In genomic region chr5:5638496-5638895, GRCm38 (mm10) we compare ENCODE assay signal across 26 mouse cellular contexts. TPM values are rescaled to one million over a fixed set of nuclear protein-coding genes. Genes with fewer than 3 reads are reported as not detected.
"Had no signal": no experiment of that assay in that cellular context is flagged by ENCODE, and none has a peak within 500 bp of the region (broad histone marks: within the 10 kb centered on the region; RNA-seq: fewer than 3 reads in every experiment).

No protein-coding gene starts in this region.

- H3K27me3 ChIP-seq: embryonic facial prominence, embryonic 12.5 days; embryonic facial prominence, embryonic 13.5 days; embryonic facial prominence, embryonic 15.5 days; forebrain, embryonic 12.5 days; forebrain, embryonic 13.5 days; forebrain, embryonic 15.5 days had no signal

- DNase-seq: cerebellum, adult 9-11 months; cerebellum, postnatal 10 days; cerebellum, postnatal 14 days; cerebellum, postnatal 25 days; cerebellum, postnatal 36 days; embryo, embryonic 11 days; forebrain, postnatal 0 days; gastrocnemius, adult 2 months; gastrocnemius, postnatal 10 days; gastrocnemius, postnatal 14 days; gastrocnemius, postnatal 25 days; gastrocnemius, postnatal 36 days; heart, adult 11 months; heart, adult 2 months had no signal

- H3K27ac ChIP-seq: embryonic facial prominence, embryonic 10.5 days; embryonic facial prominence, embryonic 12.5 days; embryonic facial prominence, embryonic 13.5 days; embryonic facial prominence, embryonic 15.5 days; forebrain, embryonic 10.5 days; forebrain, embryonic 12.5 days; forebrain, embryonic 13.5 days; forebrain, embryonic 15.5 days; gastrocnemius, adult 2 months; heart, adult 2 months; heart, embryonic 10.5 days had no signal

- H3K4me3 ChIP-seq: embryonic facial prominence, embryonic 10.5 days; embryonic facial prominence, embryonic 12.5 days; embryonic facial prominence, embryonic 13.5 days; embryonic facial prominence, embryonic 15.5 days; erythroblast, embryonic 14.5 days; forebrain, embryonic 10.5 days; forebrain, embryonic 12.5 days; forebrain, embryonic 13.5 days; forebrain, embryonic 15.5 days; gastrocnemius, adult 2 months; heart, adult 2 months; heart, embryonic 10.5 days had no signal

- H3K9ac ChIP-seq: embryonic facial prominence, embryonic 12.5 days; embryonic facial prominence, embryonic 13.5 days; embryonic facial prominence, embryonic 15.5 days; forebrain, embryonic 12.5 days; forebrain, embryonic 13.5 days; forebrain, embryonic 15.5 days; forebrain, postnatal 0 days had no signal

- H3K4me1 ChIP-seq: embryonic facial prominence, embryonic 10.5 days; embryonic facial prominence, embryonic 12.5 days; embryonic facial prominence, embryonic 13.5 days; embryonic facial prominence, embryonic 15.5 days; forebrain, embryonic 10.5 days; forebrain, embryonic 12.5 days; forebrain, embryonic 13.5 days; forebrain, embryonic 15.5 days; heart, embryonic 10.5 days had no signal

- H3K9me3 ChIP-seq: embryonic facial prominence, embryonic 10.5 days; embryonic facial prominence, embryonic 12.5 days; embryonic facial prominence, embryonic 13.5 days; embryonic facial prominence, embryonic 15.5 days; forebrain, embryonic 10.5 days; forebrain, embryonic 12.5 days; forebrain, embryonic 13.5 days; forebrain, embryonic 15.5 days; heart, embryonic 10.5 days had no signal

- H3K36me3 ChIP-seq: embryonic facial prominence, embryonic 10.5 days; embryonic facial prominence, embryonic 12.5 days; embryonic facial prominence, embryonic 13.5 days; embryonic facial prominence, embryonic 15.5 days; forebrain, embryonic 10.5 days; forebrain, embryonic 12.5 days; forebrain, embryonic 15.5 days; heart, embryonic 10.5 days had no signal

- H3K4me2 ChIP-seq: embryonic facial prominence, embryonic 12.5 days; embryonic facial prominence, embryonic 13.5 days; embryonic facial prominence, embryonic 15.5 days; forebrain, embryonic 12.5 days; forebrain, embryonic 13.5 days; forebrain, embryonic 15.5 days had no signal

RNA-seq across cellular contexts. Expression of gene Cfap69, which starts 25.5 kb away (rescaled TPM):
- total RNA-seq: common myeloid progenitor, adult 5-6 weeks; granulocyte monocyte progenitor cell, adult 5-6 weeks had no signal

RNA-seq across cellular contexts. Expression of gene Steap2, which starts 55.9 kb away (rescaled TPM):
- total RNA-seq: common myeloid progenitor, adult 5-6 weeks; granulocyte monocyte progenitor cell, adult 5-6 weeks had no signal
